Mouse (Mus musculus) testis, postnatal 10 days (tissue): ENCODE results near the gene Gm4871.
"Not testable (repeated sequence)": the region's sequence is repeated elsewhere in the genome, so short reads cannot be mapped to it uniquely, and the experiment has no call there.

Experiments used
- DNase-seq: peaks from one replicate; pipeline ENCODE4 v3.0.0; 2021; ENCODE audit warnings: low spot score

The Gm4871 gene

GRCm38 (mm10) chr5:145032391-145032790 is at the start of gene Gm4871:
Gene Gm4871, minus strand, starts transcription at chr5:145032754.
- DNase-seq, result peak; percentile 45

GRCm38 (mm10) chr5:145081866-145082613 is 49.5 kb upstream of the Gm4871 start:
- no peak for DNase-seq

- no peak for DNase-seq
These were observed 42.5 kb upstream of the Gm4871 start for GRCm38 (mm10) chr5:145075081-145075480.

GRCm38 (mm10) chr5:145071342-145071741 is 38.8 kb upstream of the Gm4871 start:
- peak; percentile 52 for DNase-seq

GRCm38 (mm10) chr5:145069707-145070106 is 37.2 kb upstream of the Gm4871 start:
- peak; percentile 90 for DNase-seq

- DNase-seq, result no peak
These were observed 36.3 kb upstream of the Gm4871 start for GRCm38 (mm10) chr5:145068863-145069262.

GRCm38 (mm10) chr5:145064765-145065340 is 32.3 kb upstream of the Gm4871 start:
- DNase-seq, result no peak

- DNase-seq, result no peak
These were observed 27.0 kb upstream of the Gm4871 start for GRCm38 (mm10) chr5:145059524-145059923.

- DNase-seq, result no peak
These were observed 26.2 kb upstream of the Gm4871 start for GRCm38 (mm10) chr5:145058722-145059121.

- DNase-seq, result no peak
These were observed 25.4 kb upstream of the Gm4871 start for GRCm38 (mm10) chr5:145057907-145058306.

GRCm38 (mm10) chr5:145054187-145054586 is 21.6 kb upstream of the Gm4871 start:
- peak; percentile 4 for DNase-seq

GRCm38 (mm10) chr5:145042690-145043089 is 10.1 kb upstream of the Gm4871 start, which contains the start of gene 1700018F24Rik:
Gene 1700018F24Rik, plus strand, starts transcription at chr5:145042990.
- not testable (repeated sequence) for DNase-seq

GRCm38 (mm10) chr5:145041628-145042027 is 9.1 kb upstream of the Gm4871 start:
- DNase-seq, result peak; percentile 58

GRCm38 (mm10) chr5:145030476-145030875 is 2.1 kb downstream of the Gm4871 start:
- DNase-seq, result not testable (repeated sequence)

GRCm38 (mm10) chr5:145020712-145021111 is 11.8 kb downstream of the Gm4871 start:
- DNase-seq, result not testable (repeated sequence)

- DNase-seq, result not testable (repeated sequence)
These were observed 12.3 kb downstream of the Gm4871 start for GRCm38 (mm10) chr5:145020254-145020653.

- not testable (repeated sequence) for DNase-seq
These were observed 15.8 kb downstream of the Gm4871 start for GRCm38 (mm10) chr5:145016761-145017160.

- DNase-seq, result no peak
These were observed 18.3 kb downstream of the Gm4871 start for GRCm38 (mm10) chr5:145014278-145014677.

GRCm38 (mm10) chr5:145008878-145009659 is 23.5 kb downstream of the Gm4871 start:
- DNase-seq, result no peak

- no peak for DNase-seq
These were observed 27.0 kb downstream of the Gm4871 start for GRCm38 (mm10) chr5:145005596-145005995.

- DNase-seq, result no peak
These were observed 28.1 kb downstream of the Gm4871 start for GRCm38 (mm10) chr5:145004495-145004894.

- no peak for DNase-seq
These were observed 29.2 kb downstream of the Gm4871 start for GRCm38 (mm10) chr5:145003362-145003761.

GRCm38 (mm10) chr5:144998491-144998890 is 34.1 kb downstream of the Gm4871 start:
- no peak for DNase-seq
